Mouse (Mus musculus) naive thymus-derived CD4-positive, alpha-beta T cell, adult 2 months (primary cell): ENCODE data around the gene Myo9b.
A peak's percentile ranks its signal among the peaks of the same experiment; 100 is the strongest.

Source experiments
- DNase-seq: peaks from one replicate; pipeline ENCODE4 v3.0.0-alpha.2; 2011; ENCODE audit warnings: low read depth

The Myo9b gene

GRCm38 (mm10) chr8:71388267-71388666 is 115.8 kb downstream of the Myo9b start:
- peak; percentile 30 for DNase-seq

GRCm38 (mm10) chr8:71391696-71392095 is 119.2 kb downstream of the Myo9b start:
- no peak for DNase-seq

GRCm38 (mm10) chr8:71392391-71392790 is 119.9 kb downstream of the Myo9b start:
- no peak for DNase-seq

GRCm38 (mm10) chr8:71392871-71393270 is 120.4 kb downstream of the Myo9b start:
- no peak for DNase-seq

GRCm38 (mm10) chr8:71394481-71394880 is 122.0 kb downstream of the Myo9b start:
- no peak for DNase-seq

GRCm38 (mm10) chr8:71395071-71395470 is 122.6 kb downstream of the Myo9b start:
- no peak for DNase-seq

GRCm38 (mm10) chr8:71395629-71396028 is 123.1 kb downstream of the Myo9b start, which contains the start of gene Ushbp1:
Ushbp1 (minus strand) TSS chr8:71395802.
- no peak for DNase-seq

GRCm38 (mm10) chr8:71396639-71397305 is 124.3 kb downstream of the Myo9b start, which contains the start of gene Babam1:
Babam1 (plus strand) TSS chr8:71396861.
- DNase-seq = peak; percentile 92

- DNase-seq = no peak
Measured at GRCm38 (mm10) chr8:71397701-71398100, 125.2 kb downstream of the Myo9b start.

- no peak for DNase-seq
Measured at GRCm38 (mm10) chr8:71400826-71401225, 128.3 kb downstream of the Myo9b start.

- no peak for DNase-seq
Measured at GRCm38 (mm10) chr8:71401454-71401853, 128.9 kb downstream of the Myo9b start.

- DNase-seq = no peak
Measured at GRCm38 (mm10) chr8:71402446-71402964, 130.0 kb downstream of the Myo9b start.

GRCm38 (mm10) chr8:71403107-71403885 is 130.8 kb downstream of the Myo9b start:
- DNase-seq = no peak

GRCm38 (mm10) chr8:71404011-71404410 is 131.5 kb downstream of the Myo9b start:
- DNase-seq = no peak

- no peak for DNase-seq
Measured at GRCm38 (mm10) chr8:71404951-71405351, 132.4 kb downstream of the Myo9b start.

GRCm38 (mm10) chr8:71405401-71406098 is 133.0 kb downstream of the Myo9b start, which contains the start of gene Ankle1:
Ankle1 (plus strand) TSS chr8:71406010.
- peak; percentile 97 for DNase-seq

GRCm38 (mm10) chr8:71406099-71407015 is 133.8 kb downstream of the Myo9b start:
- DNase-seq = peak; percentile 49

- DNase-seq = no peak
Measured at GRCm38 (mm10) chr8:71407441-71407840, 134.9 kb downstream of the Myo9b start.

- no peak for DNase-seq
Measured at GRCm38 (mm10) chr8:71408231-71408630, 135.7 kb downstream of the Myo9b start.
